Mouse (Mus musculus) C2C12 (cell line): ENCODE results near the gene Cenpb.

Source experiments
- CTCF ChIP-seq: IDR thresholded peaks from one replicate; pipeline ENCODE4 v1.5.1; 2011; ENCODE audit not compliant: control insufficient read depth, insufficient read depth, insufficient read length
- USF1 ChIP-seq: IDR thresholded peaks from one replicate; pipeline ENCODE4 v1.6.1; 2011; ENCODE audit warnings: low read depth, mild to moderate bottlenecking, control low read depth, moderate library complexity

DNA sequence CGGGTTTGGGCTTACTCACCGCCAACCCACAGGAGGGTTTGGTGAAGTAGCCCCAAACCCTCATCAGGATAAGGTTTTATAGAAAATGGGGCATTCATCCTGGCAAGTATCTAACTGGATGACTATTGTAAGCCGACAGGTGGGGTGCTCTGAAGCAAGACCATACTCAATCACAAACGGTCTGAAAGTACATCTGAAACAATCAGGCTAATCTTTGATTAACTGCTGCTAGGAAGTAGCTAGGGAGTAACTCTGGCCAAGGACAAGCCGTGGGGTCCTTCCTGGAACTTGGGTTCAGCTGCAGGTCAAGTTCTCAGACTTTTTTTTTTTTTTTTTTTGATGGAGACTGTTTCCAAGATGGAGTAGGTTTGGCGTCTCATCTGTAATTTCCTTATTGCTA is 11.9 kb downstream of the Cenpb start:
- TF ChIP-seq CTCF (no peak), USF1 (no peak)
